Mouse (Mus musculus): ENCODE results near the gene Cnksr3. TPM values are rescaled to one million over a fixed set of nuclear protein-coding genes. Genes with fewer than 3 reads are reported as not detected.

Cnksr3 gene
- polyA plus RNA-seq, 1 experiment from 2014 or later = 11.4 TPM

DNA sequence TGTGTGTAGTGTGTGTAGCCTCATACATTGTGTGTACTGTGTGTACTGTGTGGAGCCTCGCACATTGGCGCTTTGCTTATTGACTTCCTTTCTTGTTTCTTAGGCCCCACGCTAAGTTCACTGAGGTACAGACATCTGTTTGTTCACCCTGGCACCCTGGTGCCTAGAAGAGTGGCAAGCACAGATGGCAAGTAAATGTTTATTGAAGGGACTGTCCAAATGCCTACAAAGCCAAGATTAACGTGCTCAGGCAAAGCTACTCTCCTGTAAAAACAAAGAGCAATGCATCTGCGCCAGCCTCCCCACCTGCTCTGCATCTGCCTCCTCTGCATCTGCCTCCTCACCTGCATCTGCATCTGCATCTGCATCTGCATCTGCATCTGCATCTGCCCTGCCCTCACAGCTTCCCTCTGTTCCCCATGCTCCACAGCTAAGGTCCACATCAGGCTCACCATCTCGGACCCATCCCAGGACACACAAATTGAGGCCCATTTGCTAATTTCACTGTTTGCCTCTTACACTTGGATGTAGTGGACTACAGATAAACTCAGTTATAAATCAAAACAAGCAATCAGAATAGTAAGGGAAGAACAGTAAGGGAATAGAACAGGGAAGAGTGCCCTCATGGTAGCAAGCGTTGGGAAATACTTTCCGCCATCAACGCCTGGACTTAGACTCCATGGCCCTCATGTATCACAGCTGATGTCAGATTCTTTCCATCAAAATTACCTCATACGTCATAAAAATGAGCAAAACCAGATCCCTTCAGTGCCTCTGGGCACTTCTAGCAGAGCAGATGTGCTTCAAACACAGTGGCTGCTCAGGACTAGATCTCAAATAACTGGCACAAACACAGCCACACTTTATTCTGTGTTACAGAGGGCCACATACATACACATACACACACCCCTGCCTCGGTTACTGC, 62.1 kb downstream of the Cnksr3 start:
- no peak overlapping the region for H3K4me2 ChIP-seq
- peaks cover 5% of the 10 kb centered on the region; the same call in 1 of the 2 replicates for H3K36me3 ChIP-seq (ENCODE audit: insufficient read depth)
- no peak for TF ChIP-seq CTCF (IDR thresholded peaks at IDR 0.05; ENCODE audit: low read depth)
- 71% methylated on average over 11 of the region's 11 CpGs for WGBS
- no peaks in the 10 kb centered on the region for H3K27me3 ChIP-seq (ENCODE audit: insufficient read depth, low read length)
- H3K9ac ChIP-seq = no peak overlapping the region
- no peaks in the 10 kb centered on the region for H3K9me3 ChIP-seq (ENCODE audit: low read depth, low read length)
- H3K4me1 ChIP-seq (ENCODE audit: insufficient read depth) = no peaks in the 10 kb centered on the region
- no peak overlapping the region for H3K27ac ChIP-seq (ENCODE audit: low read depth)
- H3K4me3 ChIP-seq (ENCODE audit: low read depth, low read length) = no peak overlapping the region
- ATAC-seq (ENCODE audit: insufficient read depth) = peak; percentile 23; the same call in 1 of the 2 replicates
- DNase-seq = peak; percentile 43

DNA sequence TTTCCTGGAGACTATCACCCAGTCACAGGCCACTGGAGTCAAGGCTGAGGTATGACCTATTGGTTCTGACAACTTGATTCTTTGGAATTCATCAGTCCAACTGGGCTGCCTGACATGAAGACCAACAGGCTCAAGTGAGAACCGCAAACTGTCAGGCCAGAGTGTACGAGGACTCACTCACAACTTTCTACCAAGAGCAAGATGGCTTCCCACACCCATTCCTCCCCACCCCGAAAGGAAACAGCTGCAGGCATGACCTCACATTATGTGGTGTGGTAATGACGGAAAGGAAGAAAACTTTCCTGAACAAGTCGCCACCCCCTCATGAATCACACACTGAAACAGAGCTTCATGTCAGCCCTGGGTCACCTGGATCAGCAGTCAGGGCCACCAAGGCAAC, 66.4 kb downstream of the Cnksr3 start:
- peak; percentile 22 for DNase-seq

DNA sequence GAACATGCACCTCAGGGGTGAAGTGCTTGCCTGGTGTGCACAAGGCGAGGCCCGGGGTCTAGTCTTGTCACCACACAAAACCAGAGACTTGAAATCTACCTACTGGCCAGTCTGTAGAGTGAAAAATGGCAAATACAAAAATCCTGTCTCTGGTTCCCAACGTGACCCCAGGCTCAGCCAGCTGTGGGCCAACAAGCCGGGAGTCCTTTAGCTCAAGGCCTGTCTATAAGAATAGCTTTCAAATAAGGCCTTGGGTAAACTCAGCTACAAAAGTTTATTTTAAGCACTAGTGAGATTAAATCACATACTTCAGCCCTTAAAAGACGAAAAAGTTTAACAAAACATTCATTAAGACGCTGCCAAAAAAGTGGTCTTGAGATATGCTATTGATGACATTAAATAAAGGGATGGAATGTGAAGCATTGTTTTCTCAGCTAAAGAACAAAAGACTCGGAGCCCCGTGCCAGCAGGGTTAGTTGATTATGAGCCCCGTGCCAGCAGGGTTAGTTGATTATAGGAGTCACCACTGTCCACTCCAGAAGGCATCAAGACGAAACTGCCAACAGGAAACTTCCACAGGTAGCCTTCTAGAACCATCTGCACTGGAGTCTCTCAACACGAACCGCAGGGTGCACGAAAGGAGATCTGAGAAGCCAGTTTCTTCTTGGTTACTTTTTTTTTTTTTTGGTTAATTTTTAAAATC, 67.8 kb downstream of the Cnksr3 start:
- H3K4me1 ChIP-seq (ENCODE audit: insufficient read depth) = peaks cover 6% of the 10 kb centered on the region; the same call in 1 of the 2 replicates
- TF ChIP-seq CTCF (IDR thresholded peaks at IDR 0.05; ENCODE audit: low read depth) = no peak
- peak overlapping the region; percentile 54; the same call in 1 of the 2 replicates for H3K27ac ChIP-seq (ENCODE audit: low read depth)
- H3K27me3 ChIP-seq (ENCODE audit: insufficient read depth, low read length) = no peaks in the 10 kb centered on the region
- H3K9me3 ChIP-seq (ENCODE audit: low read depth, low read length) = no peaks in the 10 kb centered on the region
- no peak overlapping the region for H3K4me2 ChIP-seq
- peak; percentile 54 for DNase-seq
- no peaks in the 10 kb centered on the region for H3K36me3 ChIP-seq (ENCODE audit: insufficient read depth)
- no peak overlapping the region for H3K4me3 ChIP-seq (ENCODE audit: low read depth, low read length)
- peak; percentile 59; the same call in 1 of the 2 replicates for ATAC-seq (ENCODE audit: insufficient read depth)
- no peak overlapping the region for H3K9ac ChIP-seq
- WGBS = 40% methylated on average over 13 of the region's 13 CpGs

More for the DNA sequence above, 66.4 kb downstream of the Cnksr3 start:
- H3K4me1 ChIP-seq (ENCODE audit: insufficient read depth) = peaks cover 6% of the 10 kb centered on the region; the same call in 1 of the 2 replicates
- no peak for TF ChIP-seq CTCF (IDR thresholded peaks at IDR 0.05; ENCODE audit: low read depth)
- no peaks in the 10 kb centered on the region for H3K9me3 ChIP-seq (ENCODE audit: low read depth, low read length)
- H3K27ac ChIP-seq (ENCODE audit: low read depth) = no peak overlapping the region; the same call in 1 of the 2 replicates
- no peak overlapping the region for H3K4me3 ChIP-seq (ENCODE audit: low read depth, low read length)
- H3K9ac ChIP-seq = no peak overlapping the region
- H3K4me2 ChIP-seq = no peak overlapping the region
- no peak for ATAC-seq (ENCODE audit: insufficient read depth)
- WGBS = 65% methylated on average over 5 of the region's 5 CpGs
- H3K36me3 ChIP-seq (ENCODE audit: insufficient read depth) = no peaks in the 10 kb centered on the region
- no peaks in the 10 kb centered on the region for H3K27me3 ChIP-seq (ENCODE audit: insufficient read depth, low read length)

DNA sequence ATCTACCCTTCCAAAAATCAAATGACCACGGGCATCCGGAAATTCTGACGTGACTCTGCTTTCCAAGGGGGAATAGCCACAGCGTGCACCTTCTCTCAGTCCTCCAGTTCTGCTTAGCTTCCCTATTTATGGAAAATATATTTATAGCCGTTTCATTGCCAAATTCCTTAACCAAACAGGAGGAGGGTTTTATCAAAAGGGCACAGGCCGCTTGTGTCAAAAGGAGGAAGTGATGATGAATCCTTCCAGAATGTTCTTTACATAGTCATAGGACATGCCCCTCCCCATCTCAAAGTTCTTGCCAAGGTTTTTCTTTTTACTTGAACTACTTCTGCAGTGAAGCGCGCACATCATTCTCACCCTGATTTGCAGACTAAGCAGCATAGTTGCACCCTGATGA, 69.8 kb downstream of the Cnksr3 start:
- 59% methylated on average over 8 of the region's 8 CpGs for WGBS
- 0 out of 2 replicates have a peak, but pooled peaks have one; percentile 22 for ATAC-seq (ENCODE audit: insufficient read depth)

DNA sequence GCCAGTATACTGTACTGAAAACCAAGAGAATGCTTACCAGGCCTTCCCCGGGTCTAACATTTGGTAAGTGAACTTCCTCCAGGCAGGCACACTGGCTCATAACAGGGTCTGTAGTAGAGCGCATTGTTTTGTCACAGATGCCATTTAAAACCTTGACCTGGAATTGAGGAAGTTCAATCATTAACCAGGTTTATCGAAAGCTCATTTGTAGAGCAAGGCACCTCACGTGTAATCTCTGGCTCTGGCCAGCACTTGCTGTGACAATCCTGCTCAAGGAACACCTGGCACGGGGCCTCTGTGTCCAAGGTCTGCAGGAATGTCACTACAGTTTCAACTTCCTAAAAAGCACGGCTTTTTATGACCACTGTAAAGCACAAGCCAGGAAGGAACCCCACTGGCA, 71.8 kb downstream of the Cnksr3 start:
- Histone ChIP-seq H3K4me1 (ENCODE audit: insufficient read depth) (peaks cover 6% of the 10 kb centered on the region; the same call in 1 of the 2 replicates), H3K36me3 (ENCODE audit: insufficient read depth) (no peaks in the 10 kb centered on the region), H3K9ac (no peak overlapping the region), H3K9me3 (ENCODE audit: low read depth, low read length) (no peaks in the 10 kb centered on the region), H3K27ac (ENCODE audit: low read depth) (no peak overlapping the region), H3K27me3 (ENCODE audit: insufficient read depth, low read length) (no peaks in the 10 kb centered on the region), H3K4me3 (ENCODE audit: low read depth, low read length) (no peak overlapping the region), H3K4me2 (no peak overlapping the region)
- ATAC-seq (ENCODE audit: insufficient read depth) (no peak), DNase-seq (no peak)
- 60% methylated on average over 6 of the region's 6 CpGs for WGBS
- no peak for TF ChIP-seq CTCF (IDR thresholded peaks at IDR 0.05; ENCODE audit: low read depth)

More for the DNA sequence above, 69.8 kb downstream of the Cnksr3 start:
- Histone ChIP-seq H3K9ac (no peak overlapping the region), H3K4me2 (no peak overlapping the region), H3K4me1 (ENCODE audit: insufficient read depth) (peaks cover 6% of the 10 kb centered on the region; the same call in 1 of the 2 replicates), H3K36me3 (ENCODE audit: insufficient read depth) (no peaks in the 10 kb centered on the region), H3K27ac (ENCODE audit: low read depth) (no peak overlapping the region), H3K9me3 (ENCODE audit: low read depth, low read length) (no peaks in the 10 kb centered on the region), H3K27me3 (ENCODE audit: insufficient read depth, low read length) (no peaks in the 10 kb centered on the region), H3K4me3 (ENCODE audit: low read depth, low read length) (no peak overlapping the region)
- DNase-seq = peak; percentile 75
- no peak for TF ChIP-seq CTCF (IDR thresholded peaks at IDR 0.05; ENCODE audit: low read depth)

DNA sequence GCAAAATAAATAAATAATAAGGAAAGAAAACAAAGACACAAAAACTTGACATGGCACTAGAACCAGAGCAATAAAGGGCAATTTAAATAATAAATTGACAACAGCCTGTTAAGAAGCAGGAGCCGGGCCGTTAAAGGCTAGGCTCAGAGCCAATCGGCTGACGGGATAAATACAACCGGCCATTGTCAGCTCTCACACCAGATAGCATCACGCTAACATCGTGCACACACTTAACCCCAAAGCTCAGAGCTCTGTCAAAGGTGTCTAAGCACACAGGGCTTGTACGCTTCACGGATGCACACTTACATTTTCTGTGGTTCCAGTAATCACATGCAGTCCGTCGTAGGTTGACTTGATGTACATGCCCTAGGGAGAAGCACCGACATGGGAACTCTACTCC, 74.0 kb downstream of the Cnksr3 start:
- WGBS = 71% methylated on average over 12 of the region's 12 CpGs
- peak; percentile 28; the same call in 1 of the 2 replicates for ATAC-seq (ENCODE audit: insufficient read depth)
- Histone ChIP-seq H3K9me3 (ENCODE audit: low read depth, low read length) (no peaks in the 10 kb centered on the region), H3K36me3 (ENCODE audit: insufficient read depth) (peaks cover 15% of the 10 kb centered on the region; the same call in 1 of the 2 replicates), H3K4me2 (no peak overlapping the region), H3K4me1 (ENCODE audit: insufficient read depth) (no peaks in the 10 kb centered on the region), H3K4me3 (ENCODE audit: low read depth, low read length) (no peak overlapping the region), H3K27ac (ENCODE audit: low read depth) (no peak overlapping the region), H3K27me3 (ENCODE audit: insufficient read depth, low read length) (no peaks in the 10 kb centered on the region), H3K9ac (no peak overlapping the region)
- TF ChIP-seq CTCF (IDR thresholded peaks at IDR 0.05; ENCODE audit: low read depth) = no peak
- peak; percentile 30 for DNase-seq
